Mouse (Mus musculus) heart, embryonic 13.5 days (tissue): ENCODE data around the gene Ttc7. TPM values are rescaled to one million over a fixed set of nuclear protein-coding genes. Genes with fewer than 3 reads are reported as not detected.

Experiments
- ATAC-seq: fragments of 200-750 bp; cut with Nextera tagmentation; 2 replicates; pipeline ENCODE4 v1.8.0; 2017; ENCODE audit warnings: moderate TSS enrichment; ENCODE audit not compliant: insufficient number of reproducible peaks, low FRiP score, low TSS enrichment; ENCODE audit errors: extremely low read depth
- H3K27ac ChIP-seq: fragments of 300-500 bp; sonication (generic); replicated peaks from 2 replicates; pipeline ENCODE4 v1.5.1; 2015; ENCODE audit warnings: moderate library complexity, mild to moderate bottlenecking, inconsistent platforms
- H3K27me3 ChIP-seq: fragments of 300-500 bp; sonication (generic); replicated peaks from 2 replicates; pipeline ENCODE4 v1.6.1; 2015; ENCODE audit warnings: mild to moderate bottlenecking, inconsistent platforms
- H3K36me3 ChIP-seq: fragments of 300-500 bp; sonication (generic); 2 replicates; pipeline ENCODE4 v1.6.1; 2015; ENCODE audit warnings: mild to moderate bottlenecking, inconsistent platforms
- H3K4me1 ChIP-seq: fragments of 300-500 bp; sonication (generic); 2 replicates; pipeline ENCODE4 v1.6.1; 2015; ENCODE audit warnings: inconsistent platforms
- H3K4me2 ChIP-seq: fragments of 300-500 bp; sonication (generic); 2 replicates; pipeline ENCODE4 v1.6.1; 2015; ENCODE audit warnings: inconsistent platforms, mild to moderate bottlenecking, moderate library complexity
- H3K4me3 ChIP-seq: fragments of 300-500 bp; sonication (generic); 2 replicates; pipeline ENCODE4 v1.5.1; 2015; ENCODE audit warnings: moderate library complexity, mild to moderate bottlenecking, inconsistent platforms
- H3K9ac ChIP-seq: fragments of 300-500 bp; sonication (generic); 2 replicates; pipeline ENCODE4 v1.6.1; 2015; ENCODE audit warnings: inconsistent platforms, mild to moderate bottlenecking, moderate library complexity
- H3K9me3 ChIP-seq: fragments of 300-500 bp; sonication (generic); 2 replicates; pipeline ENCODE4 v1.6.1; 2016; ENCODE audit warnings: inconsistent platforms
- WGBS: fragments of 180-500 bp; shearing (Covaris S2); methylation state at CpG from one replicate; pipeline ENCODE4 v1.1.7; 2015; ENCODE audit warnings: mixed read lengths; 5-methylcytosine and 5-hydroxymethylcytosine counted together
- polyA plus RNA-seq: library from polyadenylated mRNA; unstranded; fragments of >200 nt; fragmentation: Nextera tagmentation; extraction: Ambion mirVana; gene quantifications from 2 replicates; pipeline ENCODE4 v1.2.1, GENCODE M21; 2015

The Ttc7 gene
- polyA plus RNA-seq, 1 experiment from 2014 or later, result 3.6 TPM

GRCm38 (mm10) chr17:87369270-87369759, 86.6 kb downstream of the Ttc7 start:
- Histone ChIP-seq H3K36me3 (no peaks in the 10 kb centered on the region), H3K9ac (no peak overlapping the region), H3K4me1 (peaks cover 48% of the 10 kb centered on the region), H3K27me3 (no peaks in the 10 kb centered on the region), H3K4me2 (no peak overlapping the region), H3K9me3 (no peaks in the 10 kb centered on the region), H3K27ac (no peak overlapping the region), H3K4me3 (no peak overlapping the region)
- no peak for ATAC-seq
- WGBS, result 74% methylated on average over 18 of the region's 18 CpGs

GRCm38 (mm10) chr17:87372189-87372588, 89.5 kb downstream of the Ttc7 start:
- H3K9me3 ChIP-seq, result no peaks in the 10 kb centered on the region
- no peaks in the 10 kb centered on the region for H3K27me3 ChIP-seq
- WGBS, result 87% methylated on average over 7 of the region's 7 CpGs
- no peak overlapping the region for H3K4me2 ChIP-seq
- no peak overlapping the region for H3K27ac ChIP-seq
- no peaks in the 10 kb centered on the region for H3K36me3 ChIP-seq
- peaks cover 47% of the 10 kb centered on the region for H3K4me1 ChIP-seq
- no peak overlapping the region for H3K4me3 ChIP-seq
- no peak for ATAC-seq
- no peak overlapping the region for H3K9ac ChIP-seq

- H3K4me3 ChIP-seq, result no peak overlapping the region
- no peak overlapping the region for H3K27ac ChIP-seq
- no peak for ATAC-seq
- WGBS, result 86% methylated on average over 9 of the region's 9 CpGs
- H3K36me3 ChIP-seq, result no peaks in the 10 kb centered on the region
- H3K9ac ChIP-seq, result no peak overlapping the region
- H3K27me3 ChIP-seq, result no peaks in the 10 kb centered on the region
- no peak overlapping the region for H3K4me2 ChIP-seq
- H3K4me1 ChIP-seq, result peaks cover 45% of the 10 kb centered on the region
- H3K9me3 ChIP-seq, result no peaks in the 10 kb centered on the region
These were observed 90.6 kb downstream of the Ttc7 start for GRCm38 (mm10) chr17:87373327-87373726.

GRCm38 (mm10) chr17:87375941-87376511, 93.3 kb downstream of the Ttc7 start:
- peaks cover 51% of the 10 kb centered on the region for H3K4me1 ChIP-seq
- no peak overlapping the region for H3K4me3 ChIP-seq
- H3K36me3 ChIP-seq, result no peaks in the 10 kb centered on the region
- H3K27ac ChIP-seq, result peak overlapping the region; percentile 85
- no peaks in the 10 kb centered on the region for H3K27me3 ChIP-seq
- 16% methylated on average over 10 of the region's 10 CpGs for WGBS
- no peaks in the 10 kb centered on the region for H3K9me3 ChIP-seq
- no peak overlapping the region for H3K4me2 ChIP-seq
- ATAC-seq, result no peak
- H3K9ac ChIP-seq, result peak overlapping the region; percentile 56

GRCm38 (mm10) chr17:87376831-87377471, 94.3 kb downstream of the Ttc7 start:
- peaks cover 51% of the 10 kb centered on the region for H3K4me1 ChIP-seq
- H3K27ac ChIP-seq, result peak overlapping the region; percentile 85
- H3K27me3 ChIP-seq, result no peaks in the 10 kb centered on the region
- no peaks in the 10 kb centered on the region for H3K36me3 ChIP-seq
- H3K9ac ChIP-seq, result peak overlapping the region; percentile 56; the same call in 1 of the 2 replicates
- no peak for ATAC-seq
- no peak overlapping the region for H3K4me2 ChIP-seq
- H3K9me3 ChIP-seq, result no peaks in the 10 kb centered on the region
- no peak overlapping the region for H3K4me3 ChIP-seq
- WGBS, result 79% methylated on average over 6 of the region's 6 CpGs

- no peak for ATAC-seq
- no peaks in the 10 kb centered on the region for H3K36me3 ChIP-seq
- H3K4me2 ChIP-seq, result no peak overlapping the region
- H3K27me3 ChIP-seq, result no peaks in the 10 kb centered on the region
- H3K27ac ChIP-seq, result peak overlapping the region; percentile 85
- H3K9me3 ChIP-seq, result no peaks in the 10 kb centered on the region
- H3K4me3 ChIP-seq, result no peak overlapping the region
- WGBS, result 70% methylated on average over 6 of the region's 6 CpGs
- H3K9ac ChIP-seq, result no peak overlapping the region
- peaks cover 51% of the 10 kb centered on the region for H3K4me1 ChIP-seq
These were observed 94.8 kb downstream of the Ttc7 start for GRCm38 (mm10) chr17:87377536-87377935.

GRCm38 (mm10) chr17:87378354-87379159, 95.9 kb downstream of the Ttc7 start:
- no peak overlapping the region for H3K4me3 ChIP-seq
- H3K4me1 ChIP-seq, result peaks cover 51% of the 10 kb centered on the region
- WGBS, result 70% methylated on average over 16 of the region's 16 CpGs
- no peak overlapping the region for H3K4me2 ChIP-seq
- no peaks in the 10 kb centered on the region for H3K27me3 ChIP-seq
- no peaks in the 10 kb centered on the region for H3K36me3 ChIP-seq
- H3K9me3 ChIP-seq, result no peaks in the 10 kb centered on the region
- peak overlapping the region; percentile 85; the same call in 1 of the 2 replicates for H3K27ac ChIP-seq
- 0 out of 2 replicates have a peak overlapping the region, but pooled peaks have one; percentile 37 for H3K9ac ChIP-seq
- ATAC-seq, result no peak

GRCm38 (mm10) chr17:87379160-87379624, 96.5 kb downstream of the Ttc7 start:
- no peak for ATAC-seq
- Histone ChIP-seq H3K4me1 (peaks cover 51% of the 10 kb centered on the region), H3K36me3 (no peaks in the 10 kb centered on the region), H3K4me2 (no peak overlapping the region), H3K9ac (0 out of 2 replicates have a peak overlapping the region, but pooled peaks have one; percentile 37), H3K9me3 (no peaks in the 10 kb centered on the region), H3K27ac (no peak overlapping the region; the same call in 1 of the 2 replicates), H3K4me3 (no peak overlapping the region), H3K27me3 (no peaks in the 10 kb centered on the region)
- WGBS, result 72% methylated on average over 11 of the region's 11 CpGs

- Histone ChIP-seq H3K27ac (peak overlapping the region; percentile 36; the same call in 1 of the 2 replicates), H3K4me3 (no peak overlapping the region), H3K4me2 (no peak overlapping the region), H3K27me3 (no peaks in the 10 kb centered on the region), H3K9ac (peak overlapping the region; percentile 33; the same call in 1 of the 2 replicates), H3K4me1 (peaks cover 51% of the 10 kb centered on the region), H3K9me3 (no peaks in the 10 kb centered on the region), H3K36me3 (no peaks in the 10 kb centered on the region)
- ATAC-seq, result no peak
- 46% methylated on average over 9 of the region's 10 CpGs for WGBS
These were observed 97.1 kb downstream of the Ttc7 start for GRCm38 (mm10) chr17:87379821-87380220.

- no peak for ATAC-seq
- H3K27me3 ChIP-seq, result no peaks in the 10 kb centered on the region
- H3K9ac ChIP-seq, result no peak overlapping the region
- H3K36me3 ChIP-seq, result no peaks in the 10 kb centered on the region
- H3K27ac ChIP-seq, result no peak overlapping the region
- H3K4me2 ChIP-seq, result no peak overlapping the region
- no peaks in the 10 kb centered on the region for H3K9me3 ChIP-seq
- WGBS, result 87% methylated on average over 9 of the region's 9 CpGs
- no peak overlapping the region for H3K4me3 ChIP-seq
- peaks cover 45% of the 10 kb centered on the region for H3K4me1 ChIP-seq
These were observed 98.0 kb downstream of the Ttc7 start for GRCm38 (mm10) chr17:87380681-87381080.

- Histone ChIP-seq H3K27me3 (no peaks in the 10 kb centered on the region), H3K27ac (no peak overlapping the region), H3K36me3 (no peaks in the 10 kb centered on the region), H3K4me1 (peaks cover 10% of the 10 kb centered on the region), H3K9ac (no peak overlapping the region), H3K4me3 (no peak overlapping the region), H3K4me2 (no peak overlapping the region), H3K9me3 (no peaks in the 10 kb centered on the region)
- no peak for ATAC-seq
- 75% methylated on average over 3 of the region's 3 CpGs for WGBS
These were observed 103.1 kb downstream of the Ttc7 start for GRCm38 (mm10) chr17:87385835-87386234.
